Mouse (Mus musculus) forebrain, postnatal 0 days (tissue): Measurements from ENCODE around the gene Ankef1. TPM values are rescaled to one million over a fixed set of nuclear protein-coding genes. Genes with fewer than 3 reads are reported as not detected.
A peak's percentile ranks its signal among the peaks of the same experiment; 100 is the strongest.

ENCODE experiments used
- ATAC-seq: fragments of 200-750 bp; cut with Nextera tagmentation; 2 replicates; pipeline ENCODE4 v1.8.0; 2017; ENCODE audit warnings: mild to moderate bottlenecking, moderate library complexity
- DNase-seq: peaks from one replicate; pipeline ENCODE4 v3.0.0-alpha.2; 2015
- H3K27ac ChIP-seq: fragments of 300-500 bp; sonication (generic); 2 replicates; pipeline ENCODE4 v1.5.1; 2014; ENCODE audit warnings: low read depth, mild to moderate bottlenecking, antibody characterized with exemption, low read length, moderate library complexity, mixed read lengths
- H3K27me3 ChIP-seq: fragments of 300-500 bp; sonication (generic); 2 replicates; pipeline ENCODE4 v1.6.1; 2014; ENCODE audit warnings: mild to moderate bottlenecking, low read length, mixed read lengths; ENCODE audit not compliant: insufficient read depth
- H3K36me3 ChIP-seq: fragments of 300-500 bp; sonication (generic); 2 replicates; pipeline ENCODE4 v1.6.1; 2014; ENCODE audit warnings: mild to moderate bottlenecking, moderate library complexity; ENCODE audit not compliant: insufficient read depth
- H3K4me1 ChIP-seq: fragments of 300-500 bp; sonication (generic); 2 replicates; pipeline ENCODE4 v1.6.1; 2014; ENCODE audit warnings: antibody characterized with exemption; ENCODE audit not compliant: insufficient read depth
- H3K4me2 ChIP-seq: fragments of 300-500 bp; sonication (generic); 2 replicates; pipeline ENCODE4 v1.6.1; 2014; ENCODE audit warnings: low read depth, mild to moderate bottlenecking, moderate library complexity
- H3K4me3 ChIP-seq: fragments of 300-500 bp; sonication (generic); 2 replicates; pipeline ENCODE4 v1.5.1; 2014; ENCODE audit warnings: low read depth, low read length, mixed read lengths
- H3K9ac ChIP-seq: fragments of 300-500 bp; sonication (generic); 2 replicates; pipeline ENCODE4 v1.6.1; 2014; ENCODE audit warnings: mild to moderate bottlenecking
- H3K9me3 ChIP-seq: fragments of 300-500 bp; sonication (generic); 2 replicates; pipeline ENCODE4 v1.6.1; 2016; ENCODE audit warnings: low read length
- CTCF ChIP-seq: sonication (generic); IDR thresholded peaks from 2 replicates; pipeline ENCODE4 v1.5.1; 2016; ENCODE audit warnings: antibody characterized with exemption, control low read depth, low read depth
- WGBS: fragments of 180-500 bp; shearing (Covaris S2); extraction: QIAGEN DNeasy Blood & Tissue Kit; methylation state at CpG from one replicate; pipeline ENCODE4 v1.1.7; 2014; 5-methylcytosine and 5-hydroxymethylcytosine counted together
- polyA plus RNA-seq: library from polyadenylated mRNA; unstranded; fragments of >200 nt; fragmentation: Nextera tagmentation; extraction: Ambion mirVana; gene quantifications from 2 replicates; pipeline ENCODE4 v1.2.1, GENCODE M21; 2015
- total RNA-seq: library from RNA; depleted of rRNA; stranded (reverse); fragments of >200 nt; gene quantifications from 2 replicates; pipeline ENCODE4 v1.2.3, GENCODE M21; 2014

Gene Ankef1
- total and polyA plus RNA-seq, 2 experiments from 2014 or later: 0.81 to 2.1 TPM

DNA sequence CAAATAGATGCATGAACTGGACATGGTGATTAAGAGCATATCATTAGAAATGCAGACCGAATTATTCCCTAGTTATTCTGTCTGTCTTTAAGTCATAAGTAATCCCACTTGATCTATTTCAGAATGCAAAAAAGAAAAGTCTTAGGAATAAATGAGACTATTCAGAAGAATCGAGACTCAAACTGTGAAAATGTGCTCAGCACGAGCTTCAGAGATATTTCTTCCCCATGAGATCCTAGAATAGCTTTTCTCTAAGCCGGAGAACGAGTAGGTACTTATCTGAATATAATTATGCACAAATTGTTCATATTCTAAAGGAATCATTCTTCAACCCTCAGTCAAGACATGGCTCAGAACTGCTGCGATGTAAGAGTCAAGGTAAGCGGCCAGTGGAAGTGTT is 27.2 kb downstream of the Ankef1 start:
- H3K4me3 ChIP-seq: no peak overlapping the region
- 72% methylated on average over 7 of the region's 7 CpGs for WGBS
- no peak overlapping the region for H3K27ac ChIP-seq
- ATAC-seq (no peak), DNase-seq (no peak)
- no peaks in the 10 kb centered on the region for H3K27me3 ChIP-seq
- TF ChIP-seq CTCF: no peak
- H3K9ac ChIP-seq: no peak overlapping the region
- H3K4me2 ChIP-seq: no peak overlapping the region
- H3K4me1 ChIP-seq: no peaks in the 10 kb centered on the region
- no peaks in the 10 kb centered on the region for H3K36me3 ChIP-seq
- H3K9me3 ChIP-seq: no peaks in the 10 kb centered on the region

DNA sequence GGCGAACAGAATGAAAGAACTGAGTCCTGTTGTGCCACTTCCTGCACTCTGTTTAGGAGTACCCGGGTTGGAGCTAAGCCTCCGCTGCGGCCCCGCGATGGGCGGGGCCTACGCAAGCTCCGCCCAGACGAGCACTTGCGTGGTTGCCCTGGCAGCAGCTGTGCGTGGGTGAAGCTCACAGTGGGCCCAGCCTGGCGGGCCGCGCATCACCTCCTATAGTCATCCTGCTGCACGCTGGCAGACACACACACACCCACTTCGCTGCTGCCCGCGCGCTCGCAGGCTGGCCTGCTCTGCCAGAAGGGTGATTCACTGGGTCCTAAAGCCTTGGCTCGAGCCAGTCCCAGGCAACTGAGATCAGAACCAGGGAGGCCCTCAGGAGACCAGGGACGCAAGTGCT is 30.3 kb downstream of the Ankef1 start:
- no peaks in the 10 kb centered on the region for H3K27me3 ChIP-seq
- no peaks in the 10 kb centered on the region for H3K9me3 ChIP-seq
- peak overlapping the region; percentile 54 for H3K27ac ChIP-seq
- H3K36me3 ChIP-seq: no peaks in the 10 kb centered on the region
- H3K4me1 ChIP-seq: no peaks in the 10 kb centered on the region
- H3K9ac ChIP-seq: peak overlapping the region; percentile 65
- DNase-seq: peak; percentile 93
- H3K4me2 ChIP-seq: peak overlapping the region; percentile 64
- no peak for TF ChIP-seq CTCF
- WGBS: under 1% methylated on average over 23 of the region's 23 CpGs
- H3K4me3 ChIP-seq: peak overlapping the region; percentile 49
- ATAC-seq: peak; percentile 99

DNA sequence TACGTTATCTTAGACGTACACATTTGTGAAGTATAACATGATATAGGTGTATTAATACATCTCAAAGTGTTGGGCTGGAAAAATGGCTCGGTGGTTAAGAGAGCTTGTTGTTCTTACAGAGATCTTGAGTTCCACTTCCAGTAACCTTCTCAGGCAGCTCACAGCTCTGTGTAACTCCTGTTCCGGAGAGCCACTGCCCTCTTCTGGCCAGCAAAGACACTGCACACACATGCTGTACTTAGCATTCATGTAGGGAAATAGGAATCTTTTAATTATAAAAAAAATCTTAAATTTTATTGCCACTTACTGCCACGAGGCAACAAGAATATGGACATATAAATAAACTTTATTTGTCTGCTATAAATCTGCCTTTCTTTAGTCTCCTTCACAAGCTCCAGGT is 56.3 kb downstream of the Ankef1 start:
- DNase-seq (no peak), ATAC-seq (no peak)
- Histone ChIP-seq H3K36me3 (no peaks in the 10 kb centered on the region), H3K27ac (no peak overlapping the region), H3K27me3 (no peaks in the 10 kb centered on the region), H3K9me3 (no peaks in the 10 kb centered on the region), H3K4me1 (no peaks in the 10 kb centered on the region), H3K4me3 (no peak overlapping the region), H3K9ac (no peak overlapping the region), H3K4me2 (no peak overlapping the region)
- 0 out of 2 replicates have a peak, but pooled peaks have one; percentile 27 for TF ChIP-seq CTCF
- 76% methylated on average over 5 of the region's 5 CpGs for WGBS

DNA sequence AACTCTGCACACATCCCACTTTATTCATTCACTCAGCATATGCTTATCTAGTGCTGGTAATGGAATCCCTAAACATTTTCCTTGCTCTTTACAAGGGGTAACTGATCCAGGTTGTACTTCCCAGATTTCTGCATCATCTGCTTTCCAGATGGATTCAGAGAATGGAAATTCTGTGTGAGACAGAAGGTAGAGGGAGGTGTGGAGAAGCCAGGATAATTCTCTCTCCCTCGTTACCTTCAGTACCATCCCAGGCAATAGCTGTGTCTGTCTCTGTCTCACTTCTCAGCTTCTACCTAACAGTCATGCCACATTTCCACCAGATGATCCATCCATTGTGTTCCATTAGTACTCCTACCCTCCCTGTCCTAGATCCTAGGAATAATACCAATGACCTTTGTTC is 60.6 kb downstream of the Ankef1 start:
- ATAC-seq (no peak), DNase-seq (no peak)
- H3K9ac ChIP-seq: no peak overlapping the region
- no peak for TF ChIP-seq CTCF
- H3K4me1 ChIP-seq: no peaks in the 10 kb centered on the region
- no peaks in the 10 kb centered on the region; the same call in 1 of the 2 replicates for H3K27me3 ChIP-seq
- WGBS: 77% methylated on average over 1 of the region's 1 CpGs
- no peaks in the 10 kb centered on the region for H3K36me3 ChIP-seq
- H3K4me2 ChIP-seq: no peak overlapping the region
- H3K4me3 ChIP-seq: no peak overlapping the region
- H3K27ac ChIP-seq: no peak overlapping the region
- H3K9me3 ChIP-seq: no peaks in the 10 kb centered on the region

DNA sequence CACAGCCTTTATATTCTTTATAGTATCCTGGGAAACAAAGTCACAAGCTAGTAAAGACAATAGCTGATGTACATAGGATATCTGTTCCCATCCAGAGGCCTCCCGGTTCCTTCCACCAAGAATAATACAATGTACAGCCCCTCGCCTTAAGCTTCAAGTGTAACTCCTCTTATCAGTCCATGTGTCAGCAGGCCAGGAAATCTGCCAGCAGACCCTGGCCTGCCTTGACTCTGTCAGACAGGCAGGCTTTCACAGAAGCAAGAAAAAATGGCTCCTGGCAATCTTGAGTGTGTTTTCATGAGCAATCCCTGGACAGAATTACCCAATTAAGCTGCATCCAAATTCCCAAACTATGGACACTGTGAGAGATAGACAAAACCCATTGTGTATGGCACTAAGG is 69.1 kb downstream of the Ankef1 start:
- no peak for ATAC-seq
- no peak for TF ChIP-seq CTCF

DNA sequence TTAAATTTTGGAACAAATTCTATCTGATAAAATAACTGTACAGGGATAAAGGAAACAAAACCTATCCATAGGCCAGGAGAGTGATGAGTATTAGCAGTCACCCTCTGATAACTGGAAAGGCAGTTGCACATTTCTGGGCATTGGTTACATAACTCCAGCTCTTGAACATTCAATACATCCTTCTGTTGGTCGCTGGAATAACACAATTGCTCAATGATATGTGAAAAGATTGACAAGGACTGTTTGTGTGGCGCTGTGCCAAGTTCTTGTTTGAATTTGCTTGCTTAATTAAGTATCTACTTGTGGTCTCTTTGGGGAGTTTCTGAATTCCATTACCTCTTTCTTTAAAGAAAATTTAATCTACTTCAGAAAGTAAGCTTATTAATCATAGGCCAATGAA is 81.1 kb downstream of the Ankef1 start:
- no peak for TF ChIP-seq CTCF
- ATAC-seq (no peak), DNase-seq (peak; percentile 8)
- Histone ChIP-seq H3K9ac (no peak overlapping the region), H3K36me3 (no peaks in the 10 kb centered on the region), H3K27me3 (no peaks in the 10 kb centered on the region), H3K9me3 (no peaks in the 10 kb centered on the region), H3K4me3 (no peak overlapping the region), H3K4me1 (no peaks in the 10 kb centered on the region), H3K4me2 (no peak overlapping the region), H3K27ac (no peak overlapping the region)
- 16% methylated on average over 2 of the region's 2 CpGs for WGBS

More for the DNA sequence above, 69.1 kb downstream of the Ankef1 start:
- Histone ChIP-seq H3K4me1 (no peaks in the 10 kb centered on the region), H3K27ac (no peak overlapping the region), H3K9me3 (no peaks in the 10 kb centered on the region), H3K36me3 (no peaks in the 10 kb centered on the region), H3K4me2 (no peak overlapping the region), H3K27me3 (no peaks in the 10 kb centered on the region), H3K9ac (no peak overlapping the region), H3K4me3 (no peak overlapping the region)
- WGBS: 77% methylated on average over 2 of the region's 2 CpGs
- no peak for DNase-seq

DNA sequence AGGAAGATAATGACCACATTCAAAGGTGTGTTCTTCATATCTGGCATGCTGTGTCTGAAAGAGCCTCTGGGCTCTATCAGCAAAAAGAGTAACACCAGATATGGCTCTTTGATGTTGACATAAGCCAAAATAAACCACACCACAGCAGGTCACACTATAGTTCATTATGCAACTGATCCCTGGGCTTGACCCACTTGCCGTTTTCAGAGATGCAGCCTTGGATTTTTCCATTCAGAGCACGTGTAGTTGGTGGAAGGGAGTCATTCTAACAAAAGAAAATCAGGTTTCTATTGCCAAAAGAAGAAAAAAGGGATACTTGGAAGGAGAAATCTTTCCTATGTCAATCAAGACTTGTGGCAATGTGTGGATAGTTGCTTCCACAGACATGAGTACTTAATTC is 87.1 kb downstream of the Ankef1 start:
- no peaks in the 10 kb centered on the region for H3K4me1 ChIP-seq
- no peaks in the 10 kb centered on the region for H3K36me3 ChIP-seq
- no peak overlapping the region for H3K9ac ChIP-seq
- no peaks in the 10 kb centered on the region for H3K9me3 ChIP-seq
- ATAC-seq: no peak
- no peak for DNase-seq
- H3K27me3 ChIP-seq: no peaks in the 10 kb centered on the region
- 29% methylated on average over 2 of the region's 2 CpGs for WGBS
- no peak for TF ChIP-seq CTCF
- H3K4me2 ChIP-seq: no peak overlapping the region
- H3K4me3 ChIP-seq: no peak overlapping the region
- H3K27ac ChIP-seq: no peak overlapping the region

DNA sequence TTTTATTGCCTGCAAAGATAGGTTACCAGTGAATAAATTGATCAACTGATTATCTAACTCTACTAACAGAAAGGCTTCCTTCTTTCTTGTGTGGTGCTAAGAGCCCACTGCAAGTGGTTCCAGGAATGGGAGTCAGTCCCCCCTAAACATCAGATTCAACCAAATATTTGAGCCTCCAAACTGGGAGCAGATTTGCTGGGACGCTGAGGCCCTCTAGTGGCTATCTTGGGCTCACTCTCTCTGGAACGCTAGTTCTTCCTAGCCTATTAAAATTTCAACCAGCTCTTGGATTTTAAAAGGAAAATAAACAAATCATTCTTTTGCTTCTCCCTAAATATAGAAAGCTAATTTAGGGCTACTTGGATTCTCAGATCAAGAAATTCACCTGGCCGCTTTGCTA is 94.7 kb downstream of the Ankef1 start:
- Histone ChIP-seq H3K4me2 (no peak overlapping the region), H3K27me3 (no peaks in the 10 kb centered on the region), H3K9me3 (no peaks in the 10 kb centered on the region), H3K9ac (no peak overlapping the region), H3K27ac (no peak overlapping the region), H3K36me3 (no peaks in the 10 kb centered on the region), H3K4me1 (peaks cover 3% of the 10 kb centered on the region; the same call in 1 of the 2 replicates), H3K4me3 (no peak overlapping the region)
- TF ChIP-seq CTCF: peak; percentile 76
- WGBS: 27% methylated on average over 3 of the region's 3 CpGs
- peak; percentile 75 for DNase-seq
- peak; percentile 73; the same call in 1 of the 2 replicates for ATAC-seq
